8 mouse cellular contexts compared by ENCODE assay signal in genomic region chr17:31378361-31378761, GRCm38 (mm10). TPM values are rescaled to one million over a fixed set of nuclear protein-coding genes. Genes with fewer than 3 reads are reported as not detected.
DNase-seq lines count a peak whose midpoint lies in the region; ATAC-seq and TF ChIP-seq lines count a peak whose summit lies in the region.

No protein-coding gene starts in this region.

- no peak for TF ChIP-seq POLR2A in heart, adult 2 months (IDR thresholded peaks at IDR 0.05; ENCODE audit: insufficient read depth, low read depth, low read length)

- no peak overlapping the region for H3K9ac ChIP-seq in heart, adult 2 months (ENCODE audit: low read depth, low read length)
- no peak overlapping the region for H3K9ac ChIP-seq in embryonic facial prominence, embryonic 15.5 days
- no peak overlapping the region for H3K9ac ChIP-seq in limb, embryonic 12.5 days (replicated peaks)

- intact Hi-C loops in heart, adult 2 months (cut with DNase I): loop anchor here (1.0 to 5.0 kb wide), 2 partner anchors 114 to 289 kb away; no protein-coding TSS in a partner anchor

- no peak for TF ChIP-seq EP300 in heart, adult 2 months (IDR thresholded peaks at IDR 0.05; ENCODE audit: insufficient read depth, low read depth, low read length)

- WGBS in heart, adult 2 months: 61% methylated on average over 10 of the region's 10 CpGs
- WGBS in heart, embryonic 10.5 days: 73% methylated on average over 10 of the region's 10 CpGs
- WGBS in embryonic facial prominence, embryonic 15.5 days: 68% methylated on average over 10 of the region's 10 CpGs
- 68% methylated on average over 10 of the region's 10 CpGs for WGBS in limb, embryonic 12.5 days

- H3K4me2 ChIP-seq in embryonic facial prominence, embryonic 15.5 days (replicated peaks): 0 out of 2 replicates have a peak overlapping the region, but pooled peaks have one; percentile 21
- H3K4me2 ChIP-seq in limb, embryonic 12.5 days: peak overlapping the region; percentile 37

- H3K9me3 ChIP-seq in heart, embryonic 10.5 days: no peaks in the 10 kb centered on the region
- no peaks in the 10 kb centered on the region for H3K9me3 ChIP-seq in embryonic facial prominence, embryonic 15.5 days (replicated peaks)
- H3K9me3 ChIP-seq in limb, embryonic 12.5 days: no peaks in the 10 kb centered on the region

- H3K4me3 ChIP-seq in heart, adult 2 months: no peak overlapping the region
- H3K4me3 ChIP-seq in heart, embryonic 10.5 days: no peak overlapping the region
- H3K4me3 ChIP-seq in embryonic facial prominence, embryonic 15.5 days (replicated peaks): no peak overlapping the region
- no peak overlapping the region for H3K4me3 ChIP-seq in limb, embryonic 12.5 days (replicated peaks)

- peaks cover 2% of the 10 kb centered on the region; the same call in 1 of the 2 replicates for H3K4me1 ChIP-seq in heart, adult 2 months (ENCODE audit: control insufficient read depth, insufficient read depth, low read length)
- H3K4me1 ChIP-seq in heart, embryonic 10.5 days: 0 out of 2 replicates have a peak, but pooled peaks cover 3% of the 10 kb centered on the region
- H3K4me1 ChIP-seq in embryonic facial prominence, embryonic 15.5 days: peaks cover 4% of the 10 kb centered on the region; the same call in 1 of the 2 replicates
- peaks cover 6% of the 10 kb centered on the region; the same call in 1 of the 2 replicates for H3K4me1 ChIP-seq in limb, embryonic 12.5 days (replicated peaks)

- ATAC-seq in embryonic facial prominence, embryonic 15.5 days (ENCODE audit: insufficient number of reproducible peaks, low FRiP score, low TSS enrichment, low read depth): no peak
- ATAC-seq in limb, embryonic 12.5 days (ENCODE audit: insufficient number of reproducible peaks, insufficient read depth, low FRiP score, low TSS enrichment, low read depth): no peak

- H3K36me3 ChIP-seq in heart, adult 2 months (ENCODE audit: control insufficient read depth, insufficient read depth, low read length): no peaks in the 10 kb centered on the region
- no peaks in the 10 kb centered on the region for H3K36me3 ChIP-seq in heart, embryonic 10.5 days
- H3K36me3 ChIP-seq in embryonic facial prominence, embryonic 15.5 days: no peaks in the 10 kb centered on the region
- no peaks in the 10 kb centered on the region for H3K36me3 ChIP-seq in limb, embryonic 12.5 days

- peak; percentile 32 to 50 for DNase-seq in heart, adult 2 months
- DNase-seq in heart, embryonic 10.5 days (ENCODE audit: low spot score): no peak
- DNase-seq in Muller cell, postnatal 12 days (ENCODE audit: inconsistent ontology term): peak; percentile 70
- DNase-seq in adrenal gland, adult (ENCODE audit: inconsistent age in 2 of 2, low spot score in 1 of 2): no peak
- no peak for DNase-seq in thymus, postnatal 25 days
- DNase-seq in adipocyte (ENCODE audit: low spot score): no peak

- H3K27ac ChIP-seq in heart, adult 2 months: peak overlapping the region; percentile 12; the same call in 1 of the 2 replicates
- H3K27ac ChIP-seq in heart, embryonic 10.5 days: no peak overlapping the region
- no peak overlapping the region for H3K27ac ChIP-seq in embryonic facial prominence, embryonic 15.5 days (replicated peaks)
- H3K27ac ChIP-seq in limb, embryonic 12.5 days: no peak overlapping the region

- no peaks in the 10 kb centered on the region for H3K27me3 ChIP-seq in heart, adult 2 months (ENCODE audit: control insufficient read depth, insufficient read depth, low read length)
- 0 out of 2 replicates have a peak, but pooled peaks cover 4% of the 10 kb centered on the region for H3K27me3 ChIP-seq in heart, embryonic 10.5 days (ENCODE audit: insufficient read depth, poor library complexity, severe bottlenecking)
- H3K27me3 ChIP-seq in embryonic facial prominence, embryonic 15.5 days: peaks cover 4% of the 10 kb centered on the region; the same call in 1 of the 2 replicates
- 0 out of 2 replicates have a peak, but pooled peaks cover 3% of the 10 kb centered on the region for H3K27me3 ChIP-seq in limb, embryonic 12.5 days

- no peak for TF ChIP-seq CTCF in heart, adult 2 months (IDR thresholded peaks at IDR 0.05)

- no peaks in the 10 kb centered on the region for H3K79me2 ChIP-seq in heart, adult 2 months (replicated peaks; ENCODE audit: control insufficient read depth, insufficient read depth, low read length)

RNA-seq across cellular contexts. Expression of gene Pde9a, which starts 7.6 kb away (rescaled TPM):
- total RNA-seq in heart, adult 2 months (2021): 1 to 10 TPM; 3.2 to 4.0 TPM
- 10.4 and 12.1 TPM in 2 replicates for polyA plus RNA-seq in heart, adult 2 months (2012; rRNA removed)
- 5.9 and 14.4 TPM in 2 replicates for polyA plus RNA-seq in heart, embryonic 10.5 days (2016; fragmentation: Nextera tagmentation; extraction: Ambion mirVana)
- 16.5 and 18.1 TPM in 2 replicates for polyA plus RNA-seq in embryonic facial prominence, embryonic 15.5 days (2015; fragmentation: Nextera tagmentation; extraction: Ambion mirVana)
- polyA plus RNA-seq in limb, embryonic 12.5 days (2016; fragmentation: Nextera tagmentation; extraction: Ambion mirVana): 26.7 and 29.1 TPM in 2 replicates

Comparison
In these comparisons a context has a peak if more than half of its experiments do, and no peak if none do; other contexts are left out.
1. DNase-seq: peak in heart, adult 2 months (2 of 2) and Muller cell, postnatal 12 days (single experiment); none in heart, embryonic 10.5 days (single experiment), adrenal gland, adult (0 of 2), thymus, postnatal 25 days (single experiment) and adipocyte (single experiment).